Mouse (Mus musculus) brain, embryonic 14.5 days (tissue): ENCODE measurements around the gene Fntb. TPM values are rescaled to one million over a fixed set of nuclear protein-coding genes. Genes with fewer than 3 reads are reported as not detected.
A peak's percentile ranks its signal among the peaks of the same experiment; 100 is the strongest.

ENCODE experiments used
- DNase-seq: peaks from one replicate; pipeline ENCODE4 v3.0.0-alpha.2; 2011; ENCODE audit warnings: low read depth
- CTCF ChIP-seq: fragments of 200-500 bp; IDR thresholded peaks from 2 replicates; pipeline ENCODE4 v1.5.1; 2012; ENCODE audit warnings: inconsistent platforms, mild to moderate bottlenecking, moderate library complexity, borderline replicate concordance; ENCODE audit not compliant: insufficient read depth, insufficient read length; ENCODE audit errors: extremely low read depth
- POLR2A ChIP-seq: fragments of 200-500 bp; IDR thresholded peaks from 2 replicates; pipeline ENCODE4 v1.6.1; 2012; ENCODE audit warnings: mild to moderate bottlenecking, inconsistent platforms, borderline replicate concordance; ENCODE audit not compliant: poor library complexity, insufficient read depth, insufficient read length, severe bottlenecking; ENCODE audit errors: extremely low read depth
- polyA plus RNA-seq: library from polyadenylated mRNA; depleted of rRNA; stranded (reverse); fragments of >200 nt; gene quantifications from 2 replicates; pipeline ENCODE4 v1.2.3, GENCODE M21; 2012; rRNA removed

The Fntb gene
- 40.0 and 41.1 TPM in 2 replicates for polyA plus RNA-seq

DNA sequence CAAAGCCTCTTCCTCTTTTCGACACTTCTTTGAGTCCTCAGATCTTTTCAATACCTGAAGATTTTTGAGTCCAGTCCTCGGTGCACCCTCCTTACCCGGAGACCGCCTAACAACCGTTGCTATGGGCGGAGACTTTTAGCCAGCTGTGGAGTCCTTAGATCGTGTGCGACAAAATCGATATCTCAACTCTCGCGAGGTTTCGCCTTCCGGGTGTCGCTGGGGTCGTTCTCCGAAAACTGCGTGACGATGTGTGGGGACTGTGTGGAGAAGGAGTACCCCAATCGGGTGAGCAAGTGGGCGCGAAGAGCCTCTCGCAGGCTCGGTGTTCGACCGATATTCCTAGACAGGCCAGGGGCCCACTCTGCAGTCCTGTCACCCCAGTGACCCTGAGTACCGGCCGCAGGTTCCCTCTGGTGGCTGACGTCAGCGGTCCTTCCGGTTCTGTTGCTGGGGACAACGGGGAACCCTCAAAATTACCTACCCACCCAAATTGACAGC, at the start of gene Fntb, which contains the start of gene Churc1:
Gene Fntb, plus strand, starts transcription at position 236 of the 498 bp plus-strand sequence.
Gene Churc1, plus strand, starts transcription at position 185 of the 498 bp plus-strand sequence.
- no peak for TF ChIP-seq CTCF
- 0 out of 2 replicates have a peak, but pooled peaks have one; percentile 21 for TF ChIP-seq POLR2A
- DNase-seq, result peak; percentile 97

DNA sequence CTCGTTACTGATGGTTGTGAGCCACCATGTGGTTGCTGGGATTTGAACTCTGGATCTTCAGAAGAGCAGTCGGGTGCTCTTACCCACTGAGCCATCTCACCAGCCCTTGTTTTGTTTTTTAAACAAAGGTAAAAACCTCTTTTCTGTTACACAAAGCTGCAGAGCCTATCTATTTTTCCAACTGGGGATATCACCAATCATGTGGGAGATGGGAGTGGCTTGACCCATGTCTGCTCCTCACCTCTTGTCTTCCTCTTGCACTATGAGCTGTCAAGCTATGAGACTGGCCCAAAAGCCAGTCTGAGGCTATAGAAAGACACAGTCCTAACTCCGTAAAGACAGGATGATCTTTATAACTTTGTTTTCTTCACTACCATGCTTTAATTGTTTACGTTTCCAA, 47.0 kb upstream of the Fntb start:
- no peak for DNase-seq
- TF ChIP-seq CTCF (no peak), POLR2A (no peak)

DNA sequence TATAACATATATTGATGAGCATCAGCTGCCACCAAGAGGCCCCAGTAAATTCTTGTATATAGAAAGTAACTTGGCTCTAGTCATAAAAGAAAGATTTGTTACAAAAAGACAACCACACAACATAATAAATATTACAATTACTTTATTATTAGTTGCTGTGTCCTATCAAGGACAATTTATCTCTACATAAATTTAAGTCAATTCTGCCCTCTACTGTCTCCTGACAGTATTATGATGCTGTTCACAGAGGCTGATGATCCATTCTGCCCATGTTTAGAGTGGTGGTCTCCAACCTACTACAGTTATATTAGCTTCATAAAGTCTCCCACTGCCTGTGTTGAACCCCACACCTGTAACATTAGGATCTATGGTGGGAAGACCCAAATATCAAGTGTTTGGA, 44.8 kb upstream of the Fntb start:
- peak; percentile 51 for DNase-seq

DNA sequence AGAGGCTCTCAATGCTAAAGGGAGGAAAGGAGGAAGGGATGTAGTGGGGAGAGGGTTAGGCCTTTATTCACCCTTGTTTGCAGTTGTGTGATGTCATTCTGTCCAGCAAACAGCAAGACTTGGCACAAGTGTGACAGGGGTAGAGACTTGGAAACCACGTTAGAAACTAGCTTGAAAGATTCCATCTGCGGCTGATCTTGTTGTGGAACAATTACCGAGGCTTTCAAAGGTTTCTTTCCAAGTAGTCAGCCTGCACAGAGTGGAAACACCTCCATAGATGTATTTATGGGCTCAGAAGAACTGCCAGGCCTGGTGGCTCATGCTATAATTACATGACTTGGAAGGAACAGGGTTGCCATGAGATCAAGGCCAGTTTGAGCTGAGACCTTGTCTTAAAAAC, 43.4 kb upstream of the Fntb start:
- no peak for TF ChIP-seq CTCF
- TF ChIP-seq POLR2A, result no peak
- peak; percentile 64 for DNase-seq

More for the DNA sequence above, 44.8 kb upstream of the Fntb start:
- no peak for TF ChIP-seq CTCF
- TF ChIP-seq POLR2A, result no peak

DNA sequence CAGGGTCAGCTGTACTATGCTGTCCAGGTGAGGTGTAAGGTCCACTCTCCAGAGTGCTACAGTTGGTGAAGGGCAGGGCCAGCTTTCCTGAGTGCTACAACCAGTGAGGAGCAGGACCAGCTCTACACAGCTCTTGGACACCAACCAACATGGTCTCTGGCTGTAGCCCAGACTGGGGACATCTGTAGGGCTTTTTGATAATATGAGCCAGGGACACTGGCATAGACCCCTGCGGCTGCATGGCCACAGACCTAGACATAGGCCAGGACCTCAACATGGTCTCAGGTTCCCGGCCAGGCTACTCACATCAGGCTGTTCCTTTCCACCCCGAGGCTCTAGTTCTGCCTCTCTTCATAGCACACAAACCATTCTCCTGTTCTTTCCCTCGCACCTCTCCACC, 37.4 kb upstream of the Fntb start:
- TF ChIP-seq POLR2A (no peak), CTCF (no peak)
- no peak for DNase-seq

DNA sequence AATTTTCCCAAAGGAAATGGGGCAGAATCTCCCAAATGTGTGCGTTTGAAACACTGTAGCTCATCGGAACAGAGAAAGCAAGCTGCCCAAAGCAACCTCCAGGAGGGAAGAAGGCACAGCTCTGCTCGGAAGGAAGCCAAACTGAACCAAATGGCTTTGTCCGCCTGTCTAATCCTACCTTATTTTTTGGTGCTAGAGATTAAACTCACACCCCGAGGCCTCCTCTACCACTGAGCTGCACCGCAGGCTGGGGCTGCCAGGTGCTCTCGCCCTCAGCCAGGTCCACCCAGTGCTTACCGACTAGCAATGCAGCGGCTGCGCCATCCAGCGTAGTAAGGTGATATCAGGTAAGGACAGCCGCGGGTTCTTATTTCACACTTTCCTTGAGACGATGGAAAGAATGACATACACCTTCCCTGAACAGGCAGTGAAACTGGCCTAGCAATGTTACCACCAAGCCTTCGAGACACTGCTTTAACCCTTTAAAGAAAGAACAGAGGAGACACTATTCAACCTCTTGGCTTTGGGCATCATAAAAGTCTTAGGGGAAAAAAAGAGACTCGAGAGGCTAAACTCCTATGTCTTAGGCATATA, 14.4 kb upstream of the Fntb start:
- TF ChIP-seq CTCF, result no peak
- TF ChIP-seq POLR2A, result no peak
- DNase-seq, result no peak

DNA sequence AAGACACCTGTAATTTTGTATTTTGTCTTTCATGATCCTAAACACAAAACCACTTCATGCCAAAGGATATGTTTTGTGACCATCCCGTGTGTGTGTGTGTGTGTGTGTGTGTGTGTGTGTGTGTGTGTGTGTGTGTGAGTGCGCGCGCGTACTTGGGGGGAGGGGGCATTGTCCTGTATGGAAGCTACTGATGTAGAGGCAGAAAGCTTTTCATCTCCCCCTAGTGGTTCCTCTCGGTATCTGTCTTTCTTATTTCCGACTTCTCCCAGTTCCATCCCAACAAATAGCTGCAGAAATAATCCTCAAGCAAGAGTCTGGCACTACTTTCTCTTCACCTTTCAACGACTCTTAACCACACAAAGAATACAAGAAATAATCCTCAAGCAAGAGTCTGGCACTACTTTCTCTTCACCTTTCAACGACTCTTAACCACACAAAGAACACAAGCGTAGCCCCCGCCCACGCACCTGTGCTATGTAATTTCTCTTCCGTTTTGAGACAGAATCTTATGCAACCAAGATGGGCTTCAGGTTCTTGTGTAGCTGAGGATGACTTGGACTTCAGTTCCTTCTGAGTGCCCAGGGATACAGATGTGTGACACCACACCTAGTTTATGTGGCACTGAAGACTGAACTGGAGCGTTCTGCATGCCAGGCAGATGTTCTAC, 12.6 kb upstream of the Fntb start:
- TF ChIP-seq POLR2A (no peak), CTCF (peak; percentile 55; the same call in 1 of the 2 replicates)
- peak; percentile 80 for DNase-seq

DNA sequence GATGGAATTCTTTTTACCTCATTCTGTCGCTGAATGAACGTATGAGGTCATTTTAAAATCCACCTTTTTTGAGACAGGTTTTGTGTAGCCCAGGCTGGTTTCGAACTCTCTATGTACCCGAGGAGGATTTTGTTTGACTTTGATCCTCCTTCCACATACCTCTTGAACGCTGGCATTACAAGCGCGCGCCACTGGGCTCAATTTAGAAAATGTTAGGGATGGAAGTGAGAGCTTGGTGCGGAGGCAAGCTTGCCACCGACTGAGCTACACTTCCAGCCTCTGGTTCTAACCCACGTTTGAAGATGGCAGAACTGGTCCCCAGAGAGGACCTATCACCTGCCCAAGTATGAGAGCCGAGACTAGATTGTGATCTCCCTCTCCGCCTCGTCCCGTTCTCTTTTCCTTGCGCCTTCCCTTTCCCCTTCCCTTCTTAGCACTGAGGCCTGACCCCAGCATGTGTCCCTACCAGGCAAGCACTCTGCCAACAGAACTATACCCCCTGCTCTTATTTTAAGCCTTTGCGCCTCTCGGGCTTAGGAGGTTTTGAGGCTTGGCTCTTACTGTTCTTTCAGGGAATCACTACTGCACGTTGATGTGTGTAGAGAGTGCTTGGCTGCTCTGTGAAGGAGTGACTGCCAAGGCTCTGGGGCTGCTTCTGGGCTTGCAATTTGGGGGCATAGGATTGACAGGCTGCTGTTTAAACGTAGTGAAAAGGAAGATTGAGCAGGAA, 677 bp downstream of the Fntb start:
- TF ChIP-seq CTCF (no peak), POLR2A (no peak)
- DNase-seq, result peak; percentile 15

DNA sequence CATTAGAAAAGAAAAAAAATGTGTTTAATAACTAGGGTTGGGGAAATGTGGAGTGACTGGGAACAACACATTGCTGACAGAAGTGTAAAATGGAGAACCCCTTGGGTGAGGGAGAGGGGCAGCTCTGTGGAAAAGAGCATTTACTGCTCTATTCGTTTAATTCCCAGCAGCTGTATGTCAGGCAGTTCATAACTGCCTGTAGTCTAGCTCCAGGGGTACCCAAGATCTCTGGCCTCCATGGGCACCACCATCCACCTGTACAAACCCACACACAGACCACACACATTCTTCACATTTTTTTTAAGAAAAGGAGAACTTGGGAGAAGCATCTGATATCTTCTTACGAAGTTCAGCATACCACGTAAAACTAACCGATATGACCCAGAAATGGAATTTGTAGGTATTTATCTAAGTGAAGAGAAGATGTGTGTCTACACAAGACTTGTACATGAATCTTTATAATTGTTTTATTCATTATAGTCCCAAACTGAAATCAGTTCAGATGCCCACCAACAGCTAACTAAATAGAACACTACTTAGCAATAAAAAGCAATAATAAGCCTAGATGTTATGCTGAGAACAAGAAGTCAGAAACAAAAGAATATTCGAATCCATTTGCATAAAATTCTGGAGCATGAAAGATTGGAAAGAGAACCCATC, 5.6 kb downstream of the Fntb start:
- DNase-seq, result no peak
- no peak for TF ChIP-seq POLR2A
- no peak for TF ChIP-seq CTCF

DNA sequence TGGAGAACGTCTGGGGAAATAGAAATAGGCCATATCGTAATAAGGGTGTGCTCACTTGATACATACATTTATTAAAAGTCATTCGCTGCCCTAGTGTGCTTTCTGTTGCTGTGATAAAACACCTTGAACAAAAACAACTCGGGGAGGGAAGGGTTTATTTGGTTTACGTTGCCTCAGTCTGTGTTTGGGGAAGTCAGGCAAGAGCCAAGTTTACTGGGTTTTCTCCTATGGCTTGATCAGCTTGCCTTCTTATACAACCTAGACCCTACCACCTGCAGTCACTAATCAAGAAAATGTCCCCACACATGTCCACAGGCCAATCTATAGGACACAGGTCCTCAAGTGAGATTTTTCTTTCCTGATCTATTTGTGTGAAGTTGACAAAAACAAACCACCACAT, 6.2 kb downstream of the Fntb start:
- no peak for TF ChIP-seq CTCF
- no peak for TF ChIP-seq POLR2A

DNA sequence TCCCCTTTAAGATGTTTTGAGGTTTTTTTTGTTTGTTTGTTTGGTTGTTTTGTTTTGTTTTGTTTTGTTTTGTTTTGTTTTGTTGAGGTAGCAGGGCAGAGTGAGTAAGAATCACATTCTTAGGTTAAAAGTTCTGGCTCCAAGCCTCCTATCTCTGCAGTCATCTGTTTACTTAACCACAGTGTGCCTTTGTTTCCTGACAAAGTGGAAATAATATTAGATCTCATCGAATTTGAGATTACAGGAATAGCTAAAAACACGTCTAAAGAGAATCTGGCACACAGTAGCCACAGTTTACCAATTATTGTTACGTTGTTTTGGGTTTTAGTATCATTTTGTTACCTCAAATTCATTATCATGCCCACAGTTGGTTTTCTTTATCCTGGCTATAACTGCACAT, 9.3 kb downstream of the Fntb start:
- TF ChIP-seq POLR2A (no peak), CTCF (no peak)
- no peak for DNase-seq

More for the DNA sequence above, 6.2 kb downstream of the Fntb start:
- DNase-seq, result no peak

DNA sequence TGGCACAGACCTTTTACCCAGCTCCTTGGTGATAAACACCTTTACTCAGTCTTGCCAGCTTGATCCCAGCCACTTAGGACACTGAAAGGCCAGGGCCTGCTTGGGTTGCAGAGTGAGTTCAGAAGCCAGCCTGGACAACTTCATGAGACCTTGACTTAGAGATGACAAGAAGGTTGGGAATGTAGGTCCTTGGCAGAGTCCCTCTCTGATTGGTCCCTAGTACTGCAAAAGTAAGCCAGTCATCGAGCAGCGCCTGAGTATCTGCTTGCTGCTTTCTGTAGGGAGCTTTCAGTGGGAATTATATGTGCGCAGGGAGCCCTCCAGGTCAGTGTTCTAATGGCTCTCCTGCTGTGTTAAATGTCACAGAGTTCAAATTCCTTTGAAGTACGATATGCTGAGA, 9.7 kb downstream of the Fntb start:
- DNase-seq, result no peak
- TF ChIP-seq POLR2A (no peak), CTCF (no peak)

DNA sequence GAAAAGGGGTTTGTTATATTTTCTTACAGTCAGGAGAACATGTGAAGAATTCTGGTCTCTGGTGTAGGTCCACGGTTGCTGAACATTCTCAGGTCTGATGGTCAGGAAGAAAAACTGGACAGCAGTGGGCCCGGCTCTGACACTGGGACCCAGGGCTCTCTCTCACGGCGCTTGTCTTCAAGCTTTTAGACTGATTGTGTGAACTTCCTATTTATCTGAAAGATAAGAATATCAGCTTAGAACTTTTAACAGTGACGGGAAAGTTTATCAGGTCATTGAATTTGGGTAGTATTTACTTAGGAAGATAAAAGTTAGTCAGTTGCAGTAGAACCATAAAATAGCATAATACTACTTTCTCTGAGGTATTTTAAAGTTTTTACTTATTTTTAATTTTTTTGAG, 11.5 kb downstream of the Fntb start:
- no peak for DNase-seq
- TF ChIP-seq POLR2A, result no peak
- no peak for TF ChIP-seq CTCF

DNA sequence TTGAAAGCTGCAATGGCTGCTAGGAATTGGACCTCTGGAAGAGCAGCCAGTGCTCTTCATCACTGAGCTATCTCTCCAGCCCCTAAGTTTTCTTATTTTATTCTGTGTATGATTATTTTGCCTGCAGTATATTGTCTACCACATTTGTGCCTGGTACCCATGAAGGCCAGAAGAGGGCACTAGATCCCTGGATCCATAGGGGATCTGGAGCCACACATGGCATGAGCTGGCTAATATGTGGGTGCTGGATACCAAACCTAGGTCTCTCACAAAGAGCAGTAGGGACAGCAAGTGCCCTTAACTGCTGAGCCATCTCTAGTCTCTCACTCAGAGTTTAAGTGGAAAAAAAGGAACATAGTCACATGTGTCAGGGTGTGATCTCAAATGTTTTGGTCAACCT, 12.5 kb downstream of the Fntb start:
- TF ChIP-seq CTCF, result no peak; the same call in 1 of the 2 replicates
- TF ChIP-seq POLR2A, result no peak
- DNase-seq, result no peak
